In the genomic region with DNA sequence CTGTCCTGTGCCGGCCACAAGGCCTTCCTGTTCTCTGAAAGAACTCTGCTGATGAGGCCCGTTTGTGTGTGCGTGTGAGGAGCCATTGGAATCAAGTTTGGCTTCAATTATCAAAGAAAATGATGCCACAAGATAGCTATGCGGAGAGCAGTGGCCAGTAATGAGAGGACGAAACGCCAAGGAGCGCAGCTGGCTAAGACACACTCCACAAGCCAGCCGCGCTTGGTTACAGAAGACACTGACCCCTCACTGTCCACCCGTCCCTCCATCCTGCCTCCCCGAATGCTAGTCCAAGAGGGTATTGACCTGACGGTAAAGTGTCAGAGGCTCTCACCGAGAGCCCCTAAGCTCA, we compare ENCODE assay signal across 10 mouse cellular contexts. TPM values are rescaled to one million over a fixed set of nuclear protein-coding genes. Genes with fewer than 3 reads are reported as not detected.
DNase-seq lines count a peak whose midpoint lies in the region; ATAC-seq lines count a peak whose summit lies in the region.
"Had no signal": no experiment of that assay in that cellular context is flagged by ENCODE, and none has a peak within 500 bp of the region (broad histone marks: within the 10 kb centered on the region; RNA-seq: fewer than 3 reads in every experiment).

No protein-coding gene starts in this region.

- H3K4me2 ChIP-seq in kidney, embryonic 15.5 days = peak overlapping the region; percentile 22
- peak overlapping the region; percentile 75 for H3K4me2 ChIP-seq in embryonic facial prominence, embryonic 15.5 days (replicated peaks)
- peak overlapping the region; percentile 68 for H3K4me2 ChIP-seq in hindbrain, embryonic 14.5 days (replicated peaks)
- peak overlapping the region; percentile 93 for H3K4me2 ChIP-seq in neural tube, embryonic 12.5 days (replicated peaks)

- H3K36me3 ChIP-seq in kidney, embryonic 15.5 days = peaks cover 19% of the 10 kb centered on the region
- peaks cover 15% of the 10 kb centered on the region for H3K36me3 ChIP-seq in embryonic facial prominence, embryonic 15.5 days
- H3K36me3 ChIP-seq in hindbrain, embryonic 14.5 days (replicated peaks; ENCODE audit: control insufficient read depth, insufficient read depth) = peaks cover 12% of the 10 kb centered on the region
- peaks cover 12% of the 10 kb centered on the region for H3K36me3 ChIP-seq in neural tube, embryonic 12.5 days

- peak overlapping the region; percentile 11; the same call in 1 of the 2 replicates for H3K27ac ChIP-seq in kidney, embryonic 15.5 days
- peak overlapping the region; percentile 52; the same call in 1 of the 2 replicates for H3K27ac ChIP-seq in embryonic facial prominence, embryonic 15.5 days (replicated peaks)
- H3K27ac ChIP-seq in hindbrain, embryonic 14.5 days = peak overlapping the region; percentile 62
- H3K27ac ChIP-seq in neural tube, embryonic 12.5 days = no peak overlapping the region

- ATAC-seq in kidney, embryonic 15.5 days (replicated peaks; ENCODE audit: low FRiP score) = no peak
- no peak for ATAC-seq in embryonic facial prominence, embryonic 15.5 days (ENCODE audit: insufficient number of reproducible peaks, low FRiP score, low TSS enrichment, low read depth)
- no peak for ATAC-seq in hindbrain, embryonic 14.5 days (ENCODE audit: low FRiP score)
- ATAC-seq in neural tube, embryonic 12.5 days (ENCODE audit: low FRiP score, low read depth) = no peak
- ATAC-seq: inflammation-experienced regulatory T-cells, adult 6 months had no signal

- DNase-seq in kidney, postnatal 36 days = no peak
- DNase-seq in hindbrain, embryonic 14.5 days (ENCODE audit: low spot score) = no peak
- no peak for DNase-seq in urinary bladder, adult 2 months (ENCODE audit: low spot score)
- DNase-seq in adrenal gland, postnatal 25 days = no peak
- DNase-seq: layer of hippocampus, postnatal 36 days had no signal

- H3K4me3 ChIP-seq in kidney, embryonic 15.5 days (replicated peaks) = no peak overlapping the region
- H3K4me3 ChIP-seq in embryonic facial prominence, embryonic 15.5 days (replicated peaks) = peak overlapping the region; percentile 76
- peak overlapping the region; percentile 17 for H3K4me3 ChIP-seq in hindbrain, embryonic 14.5 days (replicated peaks; ENCODE audit: low read length)
- H3K4me3 ChIP-seq in neural tube, embryonic 12.5 days = peak overlapping the region; percentile 21
- H3K4me3 ChIP-seq: erythroblast, embryonic 14.5 days had no signal

- 41% methylated on average over 13 of the region's 13 CpGs for WGBS in kidney, embryonic 15.5 days
- WGBS in embryonic facial prominence, embryonic 15.5 days = 38% methylated on average over 13 of the region's 13 CpGs
- WGBS in hindbrain, embryonic 14.5 days = 23% methylated on average over 13 of the region's 13 CpGs
- 20% methylated on average over 13 of the region's 13 CpGs for WGBS in neural tube, embryonic 12.5 days

- peaks cover 86% of the 10 kb centered on the region for H3K4me1 ChIP-seq in kidney, embryonic 15.5 days
- peaks cover 75% of the 10 kb centered on the region for H3K4me1 ChIP-seq in embryonic facial prominence, embryonic 15.5 days
- H3K4me1 ChIP-seq in hindbrain, embryonic 14.5 days (replicated peaks; ENCODE audit: control insufficient read depth, insufficient read depth, low read length) = peaks cover 91% of the 10 kb centered on the region
- H3K4me1 ChIP-seq in neural tube, embryonic 12.5 days = peaks cover 93% of the 10 kb centered on the region

- no peak overlapping the region for H3K9ac ChIP-seq in kidney, embryonic 15.5 days
- no peak overlapping the region for H3K9ac ChIP-seq in embryonic facial prominence, embryonic 15.5 days
- peak overlapping the region; percentile 54 for H3K9ac ChIP-seq in hindbrain, embryonic 14.5 days
- peak overlapping the region; percentile 33; the same call in 1 of the 2 replicates for H3K9ac ChIP-seq in neural tube, embryonic 12.5 days

- H3K9me3 ChIP-seq in kidney, embryonic 15.5 days (replicated peaks) = no peaks in the 10 kb centered on the region
- no peaks in the 10 kb centered on the region for H3K9me3 ChIP-seq in embryonic facial prominence, embryonic 15.5 days (replicated peaks)
- no peaks in the 10 kb centered on the region for H3K9me3 ChIP-seq in hindbrain, embryonic 14.5 days (ENCODE audit: control insufficient read depth, low read length)
- H3K9me3 ChIP-seq in neural tube, embryonic 12.5 days = no peaks in the 10 kb centered on the region

- H3K27me3 ChIP-seq in kidney, embryonic 15.5 days = no peaks in the 10 kb centered on the region
- no peaks in the 10 kb centered on the region for H3K27me3 ChIP-seq in embryonic facial prominence, embryonic 15.5 days
- H3K27me3 ChIP-seq in hindbrain, embryonic 14.5 days (ENCODE audit: control insufficient read depth, insufficient read depth, low read length) = no peaks in the 10 kb centered on the region
- no peaks in the 10 kb centered on the region for H3K27me3 ChIP-seq in neural tube, embryonic 12.5 days (replicated peaks)

RNA-seq across cellular contexts. Expression of gene Axin2, which starts 6.9 kb away (rescaled TPM):
- polyA plus RNA-seq in kidney, embryonic 15.5 days (2015; fragmentation: Nextera tagmentation; extraction: Ambion mirVana) = 5.8 and 7.0 TPM in 2 replicates
- 12.5 and 14.5 TPM in 2 replicates for polyA plus RNA-seq in embryonic facial prominence, embryonic 15.5 days (2015; fragmentation: Nextera tagmentation; extraction: Ambion mirVana)
- polyA plus RNA-seq in hindbrain, embryonic 14.5 days (2014; fragmentation: Nextera tagmentation; extraction: Ambion mirVana) = 9.0 and 11.7 TPM in 2 replicates
- 13.6 and 15.4 TPM in 2 replicates for polyA plus RNA-seq in neural tube, embryonic 12.5 days (2016; fragmentation: Nextera tagmentation; extraction: Ambion mirVana)
- 11.3 and 12.4 TPM in 2 replicates for polyA plus RNA-seq in urinary bladder, adult 2 months (2012; rRNA removed)
- 42.0 and 43.5 TPM in 2 replicates for total RNA-seq in adrenal gland, postnatal 25 days (2021)

Comparison
In these comparisons a context has a peak if more than half of its experiments do, and no peak if none do; other contexts are left out.
1. H3K4me2 ChIP-seq: peak in every context shown above with its lines; median percentile 93 in neural tube, embryonic 12.5 days; 75 in embryonic facial prominence, embryonic 15.5 days; 68 in hindbrain, embryonic 14.5 days; 22 in kidney, embryonic 15.5 days.
2. H3K9ac ChIP-seq: peak in hindbrain, embryonic 14.5 days (single experiment) and neural tube, embryonic 12.5 days (single experiment); none in kidney, embryonic 15.5 days (single experiment) and embryonic facial prominence, embryonic 15.5 days (single experiment).